Mouse (Mus musculus): Measurements from ENCODE around the gene Acsm2. TPM values are rescaled to one million over a fixed set of nuclear protein-coding genes. Genes with fewer than 3 reads are reported as not detected.

Gene Acsm2
- polyA plus RNA-seq, 1 experiment from 2014 or later: 10.4 TPM

GRCm38 (mm10) chr7:119601195-119601953 lies 47.2 kb downstream of the Acsm2 start:
- H3K9me3 ChIP-seq (ENCODE audit: control insufficient read depth, low read length): no peaks in the 10 kb centered on the region
- no peaks in the 10 kb centered on the region for H3K27me3 ChIP-seq (ENCODE audit: control insufficient read depth, insufficient read depth, low read length)
- no peak overlapping the region for H3K4me2 ChIP-seq (replicated peaks; ENCODE audit: low read depth, low read length)
- no peak overlapping the region for H3K4me3 ChIP-seq (ENCODE audit: low read length)
- WGBS: 91% methylated on average over 2 of the region's 2 CpGs
- no peak for ATAC-seq (ENCODE audit: low FRiP score, low TSS enrichment)
- no peak overlapping the region for H3K27ac ChIP-seq (ENCODE audit: low read depth, low read length)
- no peaks in the 10 kb centered on the region for H3K36me3 ChIP-seq (ENCODE audit: control insufficient read depth, insufficient read depth, low read length)
- no peaks in the 10 kb centered on the region for H3K4me1 ChIP-seq (ENCODE audit: control insufficient read depth, insufficient read depth, low read length)
- no peak overlapping the region for H3K9ac ChIP-seq (ENCODE audit: low read depth, low read length)

GRCm38 (mm10) chr7:119601954-119602317 lies 47.8 kb downstream of the Acsm2 start:
- Histone ChIP-seq H3K36me3 (ENCODE audit: control insufficient read depth, insufficient read depth, low read length) (no peaks in the 10 kb centered on the region), H3K4me1 (ENCODE audit: control insufficient read depth, insufficient read depth, low read length) (no peaks in the 10 kb centered on the region), H3K9me3 (ENCODE audit: control insufficient read depth, low read length) (no peaks in the 10 kb centered on the region), H3K4me3 (ENCODE audit: low read length) (no peak overlapping the region), H3K9ac (ENCODE audit: low read depth, low read length) (no peak overlapping the region), H3K27me3 (ENCODE audit: control insufficient read depth, insufficient read depth, low read length) (no peaks in the 10 kb centered on the region), H3K4me2 (replicated peaks; ENCODE audit: low read depth, low read length) (no peak overlapping the region), H3K27ac (ENCODE audit: low read depth, low read length) (no peak overlapping the region)
- 64% methylated on average over 1 of the region's 1 CpGs for WGBS
- ATAC-seq (ENCODE audit: low FRiP score, low TSS enrichment): no peak

GRCm38 (mm10) chr7:119604903-119605483 lies 50.9 kb downstream of the Acsm2 start:
- Histone ChIP-seq H3K9me3 (ENCODE audit: control insufficient read depth, low read length) (no peaks in the 10 kb centered on the region), H3K9ac (ENCODE audit: low read depth, low read length) (no peak overlapping the region), H3K4me1 (ENCODE audit: control insufficient read depth, insufficient read depth, low read length) (no peaks in the 10 kb centered on the region), H3K36me3 (ENCODE audit: control insufficient read depth, insufficient read depth, low read length) (no peaks in the 10 kb centered on the region), H3K4me3 (ENCODE audit: low read length) (no peak overlapping the region), H3K27me3 (ENCODE audit: control insufficient read depth, insufficient read depth, low read length) (no peaks in the 10 kb centered on the region), H3K27ac (ENCODE audit: low read depth, low read length) (no peak overlapping the region), H3K4me2 (replicated peaks; ENCODE audit: low read depth, low read length) (no peak overlapping the region)
- WGBS: 69% methylated on average over 2 of the region's 2 CpGs
- ATAC-seq (ENCODE audit: low FRiP score, low TSS enrichment): peak; percentile 72; the same call in 1 of the 2 replicates

- Histone ChIP-seq H3K36me3 (ENCODE audit: control insufficient read depth, insufficient read depth, low read length) (no peaks in the 10 kb centered on the region), H3K9ac (ENCODE audit: low read depth, low read length) (no peak overlapping the region), H3K4me2 (replicated peaks; ENCODE audit: low read depth, low read length) (no peak overlapping the region), H3K4me1 (ENCODE audit: control insufficient read depth, insufficient read depth, low read length) (no peaks in the 10 kb centered on the region), H3K27me3 (ENCODE audit: control insufficient read depth, insufficient read depth, low read length) (no peaks in the 10 kb centered on the region), H3K9me3 (ENCODE audit: control insufficient read depth, low read length) (no peaks in the 10 kb centered on the region), H3K27ac (ENCODE audit: low read depth, low read length) (no peak overlapping the region), H3K4me3 (ENCODE audit: low read length) (no peak overlapping the region)
- ATAC-seq (ENCODE audit: low FRiP score, low TSS enrichment): no peak
- WGBS: 79% methylated on average over 9 of the region's 9 CpGs
These were observed 52.0 kb downstream of the Acsm2 start for GRCm38 (mm10) chr7:119605926-119606663.

- Histone ChIP-seq H3K9ac (ENCODE audit: low read depth, low read length) (no peak within 1 kb of the TSS), H3K4me3 (ENCODE audit: low read length) (no peak within 1 kb of the TSS), H3K4me2 (replicated peaks; ENCODE audit: low read depth, low read length) (no peak within 1 kb of the TSS), H3K36me3 (ENCODE audit: control insufficient read depth, insufficient read depth, low read length) (no peaks in the 10 kb centered on the region), H3K27me3 (ENCODE audit: control insufficient read depth, insufficient read depth, low read length) (no peaks in the 10 kb centered on the region), H3K4me1 (ENCODE audit: control insufficient read depth, insufficient read depth, low read length) (no peaks in the 10 kb centered on the region), H3K27ac (ENCODE audit: low read depth, low read length) (no peak within 1 kb of the TSS), H3K9me3 (ENCODE audit: control insufficient read depth, low read length) (no peaks in the 10 kb centered on the region)
- no peak for ATAC-seq (ENCODE audit: low FRiP score, low TSS enrichment)
- 77% methylated on average over 5 of the region's 5 CpGs for WGBS
These were observed 52.5 kb downstream of the Acsm2 start, which contains the start of gene Acsm1 for GRCm38 (mm10) chr7:119606664-119607076. Gene Acsm1, plus strand, starts transcription at chr7:119607026.

GRCm38 (mm10) chr7:119607796-119608515 lies 53.8 kb downstream of the Acsm2 start:
- Histone ChIP-seq H3K4me3 (ENCODE audit: low read length) (no peak overlapping the region), H3K4me2 (replicated peaks; ENCODE audit: low read depth, low read length) (no peak overlapping the region), H3K36me3 (ENCODE audit: control insufficient read depth, insufficient read depth, low read length) (no peaks in the 10 kb centered on the region), H3K27ac (ENCODE audit: low read depth, low read length) (no peak overlapping the region), H3K9ac (ENCODE audit: low read depth, low read length) (no peak overlapping the region), H3K9me3 (ENCODE audit: control insufficient read depth, low read length) (no peaks in the 10 kb centered on the region), H3K4me1 (ENCODE audit: control insufficient read depth, insufficient read depth, low read length) (no peaks in the 10 kb centered on the region), H3K27me3 (ENCODE audit: control insufficient read depth, insufficient read depth, low read length) (no peaks in the 10 kb centered on the region)
- ATAC-seq (ENCODE audit: low FRiP score, low TSS enrichment): no peak
- WGBS: 68% methylated on average over 9 of the region's 9 CpGs

GRCm38 (mm10) chr7:119616531-119616930 lies 62.4 kb downstream of the Acsm2 start:
- H3K9me3 ChIP-seq (ENCODE audit: control insufficient read depth, low read length): no peaks in the 10 kb centered on the region
- no peak overlapping the region for H3K9ac ChIP-seq (ENCODE audit: low read depth, low read length)
- no peaks in the 10 kb centered on the region for H3K36me3 ChIP-seq (ENCODE audit: control insufficient read depth, insufficient read depth, low read length)
- 46% methylated on average over 1 of the region's 1 CpGs for WGBS
- H3K27ac ChIP-seq (ENCODE audit: low read depth, low read length): no peak overlapping the region
- ATAC-seq (ENCODE audit: low FRiP score, low TSS enrichment): no peak
- H3K4me3 ChIP-seq (ENCODE audit: low read length): no peak overlapping the region
- no peaks in the 10 kb centered on the region for H3K27me3 ChIP-seq (ENCODE audit: control insufficient read depth, insufficient read depth, low read length)
- no peak overlapping the region for H3K4me2 ChIP-seq (replicated peaks; ENCODE audit: low read depth, low read length)
- no peaks in the 10 kb centered on the region for H3K4me1 ChIP-seq (ENCODE audit: control insufficient read depth, insufficient read depth, low read length)

GRCm38 (mm10) chr7:119617593-119617992 lies 63.5 kb downstream of the Acsm2 start:
- no peak overlapping the region for H3K9ac ChIP-seq (ENCODE audit: low read depth, low read length)
- H3K36me3 ChIP-seq (ENCODE audit: control insufficient read depth, insufficient read depth, low read length): no peaks in the 10 kb centered on the region
- no peak overlapping the region for H3K27ac ChIP-seq (ENCODE audit: low read depth, low read length)
- no peaks in the 10 kb centered on the region for H3K9me3 ChIP-seq (ENCODE audit: control insufficient read depth, low read length)
- WGBS: 89% methylated on average over 6 of the region's 6 CpGs
- H3K4me1 ChIP-seq (ENCODE audit: control insufficient read depth, insufficient read depth, low read length): no peaks in the 10 kb centered on the region
- H3K4me3 ChIP-seq (ENCODE audit: low read length): no peak overlapping the region
- ATAC-seq (ENCODE audit: low FRiP score, low TSS enrichment): no peak
- no peaks in the 10 kb centered on the region for H3K27me3 ChIP-seq (ENCODE audit: control insufficient read depth, insufficient read depth, low read length)
- no peak overlapping the region for H3K4me2 ChIP-seq (replicated peaks; ENCODE audit: low read depth, low read length)
